Mouse (Mus musculus) forebrain, embryonic 12.5 days (tissue): ENCODE results near the gene Tex48. TPM values are rescaled to one million over a fixed set of nuclear protein-coding genes. Genes with fewer than 3 reads are reported as not detected.

ENCODE experiments used
- ATAC-seq: fragments of 200-750 bp; cut with Nextera tagmentation; 2 replicates; pipeline ENCODE4 v1.8.0; 2017; ENCODE audit warnings: moderate TSS enrichment; ENCODE audit not compliant: low FRiP score
- H3K27ac ChIP-seq: fragments of 300-500 bp; sonication (generic); 2 replicates; pipeline ENCODE4 v1.5.1; 2016; ENCODE audit warnings: mild to moderate bottlenecking
- H3K27me3 ChIP-seq: fragments of 300-500 bp; sonication (generic); 2 replicates; pipeline ENCODE4 v1.6.1; 2016; ENCODE audit warnings: mild to moderate bottlenecking
- H3K36me3 ChIP-seq: fragments of 300-500 bp; sonication (generic); replicated peaks from 2 replicates; pipeline ENCODE4 v1.6.1; 2016; ENCODE audit warnings: mild to moderate bottlenecking
- H3K4me1 ChIP-seq: fragments of 300-500 bp; sonication (generic); 2 replicates; pipeline ENCODE4 v1.6.1; 2016
- H3K4me2 ChIP-seq: fragments of 300-500 bp; sonication (generic); 2 replicates; pipeline ENCODE4 v1.6.1; 2016; ENCODE audit warnings: mild to moderate bottlenecking, moderate library complexity
- H3K4me3 ChIP-seq: fragments of 300-500 bp; sonication (generic); replicated peaks from 2 replicates; pipeline ENCODE4 v1.5.1; 2016; ENCODE audit warnings: mild to moderate bottlenecking
- H3K9ac ChIP-seq: fragments of 300-500 bp; sonication (generic); 2 replicates; pipeline ENCODE4 v1.6.1; 2016; ENCODE audit warnings: mild to moderate bottlenecking
- H3K9me3 ChIP-seq: fragments of 300-500 bp; sonication (generic); 2 replicates; pipeline ENCODE4 v1.6.1; 2016
- WGBS: fragments of 180-500 bp; shearing (Covaris S2); methylation state at CpG from one replicate; pipeline ENCODE4 v1.1.7; 2016; 5-methylcytosine and 5-hydroxymethylcytosine counted together
- polyA plus RNA-seq: library from polyadenylated mRNA; unstranded; fragments of >200 nt; fragmentation: Nextera tagmentation; extraction: Ambion mirVana; gene quantifications from 2 replicates; pipeline ENCODE4 v1.2.1, GENCODE M21; 2016

Tex48 gene
- not detected in 2 replicates for polyA plus RNA-seq

DNA sequence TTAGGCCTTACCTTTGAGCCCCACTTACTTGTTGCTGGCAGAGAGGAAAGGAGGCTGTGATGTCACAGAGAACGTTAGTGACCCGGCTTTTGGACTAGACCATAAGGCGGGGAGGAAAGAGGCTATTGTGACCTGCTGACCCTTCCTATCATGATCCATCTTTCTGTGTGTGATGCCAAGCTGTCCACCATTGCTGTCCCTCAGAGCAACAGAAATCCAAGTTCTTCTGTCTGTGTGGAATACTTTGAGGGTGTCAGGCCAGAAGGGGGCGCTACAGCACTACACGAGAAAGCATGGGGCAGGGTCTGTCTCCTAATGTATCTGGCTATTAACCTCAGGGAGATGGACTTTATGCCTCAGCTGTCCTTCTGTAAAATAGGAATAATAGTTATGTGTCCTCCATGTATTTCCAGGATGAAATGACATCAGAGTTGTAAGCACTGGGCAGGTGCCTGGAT, at the start of gene Tex48:
Tex48 (minus strand) TSS at position 51 of the 458 bp plus-strand sequence.
- Histone ChIP-seq H3K9ac (no peak within 1 kb of the TSS), H3K27me3 (no peaks in the 10 kb centered on the region), H3K36me3 (no peaks in the 10 kb centered on the region), H3K27ac (no peak within 1 kb of the TSS), H3K9me3 (no peaks in the 10 kb centered on the region), H3K4me2 (no peak within 1 kb of the TSS), H3K4me3 (no peak within 1 kb of the TSS), H3K4me1 (no peaks in the 10 kb centered on the region)
- no peak for ATAC-seq
- 60% methylated on average over 5 of the region's 5 CpGs for WGBS

DNA sequence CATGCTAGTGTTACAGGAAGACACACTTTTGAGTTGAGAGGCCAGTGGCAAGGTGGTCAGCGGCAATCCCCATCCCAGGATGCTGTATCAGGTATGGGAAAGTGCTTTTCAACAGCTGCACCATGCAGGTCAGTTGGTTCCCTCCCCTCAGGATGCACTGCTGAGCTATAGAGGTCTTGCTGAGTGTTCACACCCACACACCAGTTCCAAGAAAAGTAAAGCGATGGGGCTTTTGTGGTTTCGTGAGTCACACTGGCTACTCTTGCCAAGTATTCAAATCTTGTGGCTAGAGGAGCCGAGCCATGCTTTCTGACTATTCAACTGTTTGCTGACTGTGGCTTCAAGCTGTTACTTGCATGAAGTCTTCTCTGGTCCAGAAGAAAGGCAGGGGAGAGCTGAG, 46.0 kb upstream of the Tex48 start:
- Histone ChIP-seq H3K36me3 (no peaks in the 10 kb centered on the region), H3K4me3 (no peak overlapping the region), H3K9me3 (no peaks in the 10 kb centered on the region), H3K27me3 (no peaks in the 10 kb centered on the region), H3K9ac (no peak overlapping the region), H3K4me2 (no peak overlapping the region), H3K4me1 (no peaks in the 10 kb centered on the region), H3K27ac (no peak overlapping the region)
- 89% methylated on average over 4 of the region's 4 CpGs for WGBS
- no peak for ATAC-seq

DNA sequence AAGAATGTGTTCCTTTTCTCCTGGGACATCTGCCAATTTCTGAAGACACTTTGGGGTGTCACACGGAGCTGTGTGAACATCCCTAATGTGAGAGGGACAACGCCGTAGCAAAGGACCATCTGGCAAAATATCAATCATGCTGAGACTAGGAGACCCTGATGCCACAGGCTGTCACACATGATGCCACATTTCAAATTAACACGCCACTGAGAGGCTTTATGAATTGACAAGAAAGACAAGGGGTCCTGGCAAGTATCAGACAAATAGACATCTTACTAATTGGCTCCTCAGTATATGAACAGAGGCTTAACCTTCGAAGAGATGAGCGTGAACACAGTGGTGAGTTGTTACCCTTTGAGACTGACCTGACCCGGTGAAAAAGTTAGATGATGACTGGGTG, 43.5 kb upstream of the Tex48 start:
- ATAC-seq: peak; percentile 76; the same call in 1 of the 2 replicates
- WGBS: 70% methylated on average over 7 of the region's 7 CpGs
- Histone ChIP-seq H3K4me3 (no peak overlapping the region), H3K9me3 (no peaks in the 10 kb centered on the region), H3K27ac (no peak overlapping the region), H3K4me2 (no peak overlapping the region), H3K9ac (no peak overlapping the region), H3K36me3 (no peaks in the 10 kb centered on the region), H3K27me3 (no peaks in the 10 kb centered on the region), H3K4me1 (no peaks in the 10 kb centered on the region)

DNA sequence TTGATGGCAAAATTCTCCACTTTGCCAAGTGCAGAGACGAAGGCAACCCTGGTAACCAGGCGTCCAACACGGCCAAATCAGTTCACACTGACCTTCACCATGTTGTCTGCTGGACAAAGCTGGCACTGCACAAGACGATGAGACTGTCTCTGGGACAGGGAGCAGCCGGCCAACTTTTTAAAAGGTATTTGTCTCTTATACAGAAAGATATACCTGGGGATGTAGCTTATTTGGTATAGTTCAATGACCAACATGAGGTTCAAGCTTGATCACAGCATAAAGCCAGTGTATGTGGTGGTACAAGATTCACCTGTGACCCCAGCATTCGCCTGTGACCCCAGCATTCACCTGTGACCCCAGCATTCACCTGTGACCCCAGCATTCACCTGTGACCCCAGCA, 41.1 kb upstream of the Tex48 start, which contains the start of gene Gm11214:
Gm11214 (minus strand) TSS at position 101 of the 400 bp plus-strand sequence.
- ATAC-seq: no peak
- H3K4me3 ChIP-seq: no peak within 1 kb of the TSS
- no peak within 1 kb of the TSS for H3K27ac ChIP-seq
- H3K9me3 ChIP-seq: no peaks in the 10 kb centered on the region
- H3K4me2 ChIP-seq: no peak within 1 kb of the TSS
- H3K9ac ChIP-seq: no peak within 1 kb of the TSS
- H3K36me3 ChIP-seq: no peaks in the 10 kb centered on the region
- WGBS: 90% methylated on average over 6 of the region's 6 CpGs
- no peaks in the 10 kb centered on the region for H3K4me1 ChIP-seq
- no peaks in the 10 kb centered on the region for H3K27me3 ChIP-seq

DNA sequence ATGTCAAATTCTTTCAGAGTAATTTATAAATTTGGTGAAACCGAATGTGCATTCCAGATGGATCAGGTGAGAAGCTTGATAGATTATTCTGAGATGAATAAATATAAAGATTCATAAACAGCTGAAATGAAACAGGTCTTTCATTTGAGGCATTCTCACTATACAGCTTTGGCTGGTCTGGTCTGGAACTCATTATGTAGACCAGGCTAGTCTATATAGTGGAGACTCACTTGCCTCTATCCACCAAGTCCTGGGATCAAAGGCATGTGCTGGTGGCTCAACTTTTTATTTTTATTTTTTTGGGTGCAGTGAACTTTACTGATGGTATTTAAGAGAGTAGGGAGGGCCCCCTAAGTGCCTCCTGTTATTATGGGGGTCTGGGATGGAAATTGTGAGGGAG, 39.6 kb upstream of the Tex48 start:
- H3K27ac ChIP-seq: no peak overlapping the region
- ATAC-seq: no peak

DNA sequence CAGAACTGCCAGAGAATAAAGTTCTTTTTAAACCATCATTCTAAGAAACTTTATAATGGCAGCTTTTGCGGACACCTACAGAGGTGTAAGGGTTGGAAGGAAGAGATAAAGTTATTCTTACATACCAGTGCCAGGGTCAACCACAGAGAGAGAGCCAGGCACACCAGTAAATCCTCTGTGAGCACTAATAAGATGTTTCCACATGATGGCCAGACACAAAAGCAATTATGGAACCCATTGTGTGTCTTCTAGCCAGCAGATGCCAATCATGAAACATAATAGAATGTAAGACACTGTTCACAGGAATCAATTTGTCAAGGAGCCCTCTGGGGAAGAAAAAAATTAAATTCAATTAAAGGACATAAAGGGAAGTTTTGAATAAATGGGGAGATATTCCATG, 39.2 kb upstream of the Tex48 start:
- H3K36me3 ChIP-seq: no peaks in the 10 kb centered on the region
- peak; percentile 44; the same call in 1 of the 2 replicates for ATAC-seq
- no peaks in the 10 kb centered on the region for H3K9me3 ChIP-seq
- H3K4me1 ChIP-seq: no peaks in the 10 kb centered on the region
- H3K27ac ChIP-seq: no peak overlapping the region
- no peaks in the 10 kb centered on the region for H3K27me3 ChIP-seq
- no peak overlapping the region for H3K4me2 ChIP-seq
- H3K9ac ChIP-seq: no peak overlapping the region
- 11% methylated on average over 1 of the region's 1 CpGs for WGBS
- no peak overlapping the region for H3K4me3 ChIP-seq

More for the DNA sequence above, 39.6 kb upstream of the Tex48 start:
- Histone ChIP-seq H3K9ac (no peak overlapping the region), H3K4me3 (no peak overlapping the region), H3K27me3 (no peaks in the 10 kb centered on the region), H3K36me3 (no peaks in the 10 kb centered on the region), H3K4me1 (no peaks in the 10 kb centered on the region), H3K9me3 (no peaks in the 10 kb centered on the region), H3K4me2 (no peak overlapping the region)
- WGBS: 29% methylated on average over 1 of the region's 1 CpGs

DNA sequence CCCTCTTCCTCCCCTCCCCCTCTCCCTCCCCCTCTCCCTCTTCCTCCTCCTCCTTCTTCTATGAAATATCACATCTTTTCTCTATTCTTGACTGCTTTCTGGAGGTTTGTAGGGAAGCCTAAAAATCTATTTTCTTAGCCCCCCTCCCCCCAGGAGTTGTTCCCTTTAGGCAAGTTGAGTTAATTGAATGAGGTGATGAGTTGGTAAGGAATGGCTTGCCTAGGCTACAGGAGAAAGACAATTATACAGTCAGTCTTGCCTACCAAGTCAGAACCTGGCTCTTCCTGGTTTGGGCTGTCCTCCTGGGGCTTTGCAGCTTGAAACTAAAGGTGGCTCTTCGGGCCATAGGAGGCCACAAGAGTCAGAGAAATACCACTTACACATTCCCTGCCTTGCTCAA, 37.5 kb upstream of the Tex48 start:
- H3K4me3 ChIP-seq: no peak overlapping the region
- WGBS: 85% methylated on average over 1 of the region's 1 CpGs
- no peaks in the 10 kb centered on the region for H3K9me3 ChIP-seq
- no peaks in the 10 kb centered on the region for H3K27me3 ChIP-seq
- H3K9ac ChIP-seq: no peak overlapping the region
- no peaks in the 10 kb centered on the region for H3K4me1 ChIP-seq
- H3K36me3 ChIP-seq: no peaks in the 10 kb centered on the region
- no peak overlapping the region for H3K27ac ChIP-seq
- no peak for ATAC-seq
- H3K4me2 ChIP-seq: no peak overlapping the region

DNA sequence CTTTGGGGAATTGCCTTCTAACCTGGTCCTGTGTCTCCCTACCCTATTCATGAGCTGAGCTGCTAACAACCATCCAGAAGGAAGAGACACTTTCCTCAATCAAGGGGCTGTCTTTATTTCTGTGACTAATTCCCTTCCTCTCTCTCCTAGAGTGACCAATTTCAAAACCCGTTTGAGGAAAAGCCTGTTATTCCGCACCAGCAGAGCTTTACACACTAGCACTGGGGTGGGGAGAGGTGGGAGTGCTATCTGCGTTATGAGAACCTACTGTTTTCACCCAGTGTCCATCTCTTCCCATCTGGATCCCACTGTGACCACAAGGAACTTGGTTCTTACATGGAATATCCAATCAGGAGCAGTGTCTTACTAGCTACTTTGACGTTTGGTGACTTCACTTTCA, 36.9 kb upstream of the Tex48 start:
- 8% methylated on average over 4 of the region's 4 CpGs for WGBS
- Histone ChIP-seq H3K27me3 (no peaks in the 10 kb centered on the region), H3K9me3 (no peaks in the 10 kb centered on the region), H3K9ac (no peak overlapping the region), H3K27ac (no peak overlapping the region), H3K4me3 (no peak overlapping the region), H3K36me3 (no peaks in the 10 kb centered on the region), H3K4me1 (no peaks in the 10 kb centered on the region), H3K4me2 (no peak overlapping the region)
- no peak for ATAC-seq

DNA sequence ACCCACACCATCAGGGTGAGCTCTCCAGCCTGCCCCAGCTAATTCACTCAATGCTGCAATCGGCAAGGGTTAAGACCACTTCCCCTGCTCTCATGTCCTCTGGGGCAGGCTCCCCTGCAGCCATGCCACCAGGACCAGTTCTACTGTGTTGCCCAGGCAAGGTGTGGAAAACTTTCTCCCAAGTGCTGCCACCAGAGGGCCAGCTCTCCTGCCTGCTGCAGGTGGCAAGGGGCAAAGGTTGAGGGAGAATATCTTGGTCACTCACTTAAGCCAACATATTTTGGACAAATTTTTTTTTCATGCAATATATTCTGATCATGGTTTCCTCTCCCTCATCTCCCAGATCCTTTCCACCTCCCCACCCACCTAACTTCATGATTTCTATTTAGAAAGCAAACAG, 32.2 kb upstream of the Tex48 start:
- ATAC-seq: no peak
- no peaks in the 10 kb centered on the region for H3K27me3 ChIP-seq
- no peak overlapping the region for H3K27ac ChIP-seq
- no peaks in the 10 kb centered on the region for H3K36me3 ChIP-seq
- H3K4me2 ChIP-seq: no peak overlapping the region
- no peaks in the 10 kb centered on the region for H3K4me1 ChIP-seq
- H3K9me3 ChIP-seq: no peaks in the 10 kb centered on the region
- no peak overlapping the region for H3K9ac ChIP-seq
- H3K4me3 ChIP-seq: no peak overlapping the region
- 89% methylated on average over 1 of the region's 1 CpGs for WGBS

DNA sequence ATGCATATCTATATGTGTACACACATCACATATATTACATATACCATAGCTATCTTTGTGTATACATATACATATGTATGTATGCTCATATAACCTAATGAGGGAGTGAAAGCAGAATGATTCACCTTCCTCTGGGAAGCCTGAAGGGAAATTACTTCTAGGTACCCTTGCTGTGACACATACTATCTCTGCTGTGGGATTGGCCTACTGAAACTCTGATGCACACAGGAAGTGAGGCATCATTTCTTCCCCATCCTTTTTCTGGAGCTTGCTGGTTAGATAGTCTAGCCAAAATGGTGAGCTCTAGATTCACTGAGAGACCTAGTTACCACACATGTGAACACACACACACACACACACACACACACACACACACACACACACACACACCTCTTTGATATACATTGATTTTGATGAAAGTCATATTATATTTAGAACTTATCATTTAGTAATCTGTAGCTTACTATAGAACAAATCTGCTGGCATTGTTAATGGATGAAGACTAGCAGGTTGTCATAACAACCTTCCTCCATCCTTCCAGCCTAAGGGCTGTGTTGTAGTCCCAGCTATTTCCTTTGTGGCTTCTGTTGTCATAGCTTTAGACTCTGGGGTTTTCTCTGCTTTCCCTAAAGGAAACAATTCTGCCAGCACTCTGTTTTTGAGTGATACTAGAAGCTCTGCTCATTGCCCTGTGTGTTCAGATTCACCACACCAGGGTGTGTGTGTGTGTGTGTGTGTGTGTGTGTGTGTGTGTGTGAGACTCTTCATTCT, 21.9 kb upstream of the Tex48 start:
- ATAC-seq: no peak
- H3K27me3 ChIP-seq: no peaks in the 10 kb centered on the region

DNA sequence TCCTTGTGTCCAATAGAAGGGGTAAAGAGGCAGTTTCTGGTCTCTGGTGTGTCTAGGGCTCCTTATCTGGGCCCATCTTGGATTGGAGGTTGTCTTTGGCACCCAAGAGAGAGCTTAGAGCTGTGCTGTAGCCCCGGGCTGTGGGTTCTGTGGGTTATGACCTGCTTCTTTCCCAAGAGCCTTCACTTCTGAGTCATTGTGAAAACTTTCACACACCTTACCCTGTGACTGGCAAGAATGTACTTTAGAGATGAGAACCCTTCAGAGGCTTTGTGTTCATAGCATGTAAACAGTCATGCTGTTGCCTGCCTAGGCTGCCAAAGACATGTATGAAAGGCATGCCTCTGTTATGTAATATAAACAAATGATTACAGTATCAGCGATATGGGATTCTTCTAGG, 17.6 kb upstream of the Tex48 start:
- no peaks in the 10 kb centered on the region for H3K4me1 ChIP-seq
- no peak overlapping the region for H3K4me3 ChIP-seq
- H3K36me3 ChIP-seq: no peaks in the 10 kb centered on the region
- no peaks in the 10 kb centered on the region for H3K9me3 ChIP-seq
- H3K4me2 ChIP-seq: no peak overlapping the region
- H3K9ac ChIP-seq: no peak overlapping the region
- ATAC-seq: no peak
- H3K27ac ChIP-seq: no peak overlapping the region
- 77% methylated on average over 2 of the region's 2 CpGs for WGBS
- no peaks in the 10 kb centered on the region for H3K27me3 ChIP-seq

More for the DNA sequence above, 21.9 kb upstream of the Tex48 start:
- Histone ChIP-seq H3K36me3 (no peaks in the 10 kb centered on the region), H3K4me3 (no peak overlapping the region), H3K9me3 (no peaks in the 10 kb centered on the region), H3K9ac (no peak overlapping the region), H3K4me1 (no peaks in the 10 kb centered on the region), H3K4me2 (no peak overlapping the region), H3K27ac (no peak overlapping the region)

DNA sequence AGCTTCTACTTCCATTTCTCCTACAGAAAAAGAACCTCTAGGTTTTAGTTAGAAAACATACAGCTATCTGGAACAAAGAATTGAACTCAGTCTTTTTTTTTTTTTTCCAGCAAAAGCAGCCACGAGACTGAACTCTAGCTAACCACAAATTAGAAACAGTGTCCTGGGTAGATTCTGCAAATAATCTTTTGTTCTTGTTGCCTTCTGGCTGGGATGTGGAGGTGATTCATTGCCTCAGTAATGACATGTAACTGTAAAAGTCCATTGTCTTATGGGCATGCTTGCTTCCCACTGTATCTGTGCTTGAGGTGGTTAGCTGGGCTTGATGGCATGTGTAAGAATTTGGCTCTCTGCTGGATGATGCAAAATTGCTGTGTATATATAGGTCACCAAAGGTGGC, 16.4 kb upstream of the Tex48 start:
- 81% methylated on average over 1 of the region's 1 CpGs for WGBS
- no peaks in the 10 kb centered on the region for H3K27me3 ChIP-seq
- no peaks in the 10 kb centered on the region for H3K9me3 ChIP-seq
- no peak overlapping the region for H3K9ac ChIP-seq
- no peak overlapping the region for H3K4me2 ChIP-seq
- H3K4me1 ChIP-seq: no peaks in the 10 kb centered on the region
- no peak overlapping the region for H3K4me3 ChIP-seq
- no peak for ATAC-seq
- no peaks in the 10 kb centered on the region for H3K36me3 ChIP-seq
- H3K27ac ChIP-seq: no peak overlapping the region

DNA sequence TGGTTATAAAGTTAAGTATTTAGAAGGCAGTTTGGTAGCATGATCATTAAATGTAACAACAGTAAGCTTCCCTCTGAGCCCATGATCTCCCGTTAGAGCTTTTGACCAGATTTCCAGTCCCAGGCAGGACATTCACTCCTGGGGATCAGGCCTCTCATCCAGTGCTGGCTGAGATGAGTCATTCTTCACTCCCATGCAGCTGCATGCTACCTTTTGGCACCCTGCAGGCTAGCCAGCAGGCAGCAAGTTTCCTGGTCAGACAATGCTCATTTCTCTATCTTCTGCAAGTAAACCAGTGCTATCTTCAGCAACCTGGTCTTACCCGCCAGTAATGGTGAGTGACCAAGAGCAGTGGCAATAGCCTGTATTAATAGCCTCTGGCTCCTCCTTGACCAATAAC, 11.0 kb upstream of the Tex48 start:
- Histone ChIP-seq H3K9ac (no peak overlapping the region), H3K36me3 (no peaks in the 10 kb centered on the region), H3K27me3 (no peaks in the 10 kb centered on the region), H3K4me2 (no peak overlapping the region), H3K9me3 (no peaks in the 10 kb centered on the region), H3K4me1 (no peaks in the 10 kb centered on the region), H3K4me3 (no peak overlapping the region), H3K27ac (no peak overlapping the region)
- WGBS: 83% methylated on average over 2 of the region's 2 CpGs
- no peak for ATAC-seq
